Mouse (Mus musculus) spleen, postnatal 0 days (tissue): ENCODE data around the gene Vmn1r8. TPM values are rescaled to one million over a fixed set of nuclear protein-coding genes. Genes with fewer than 3 reads are reported as not detected.

Source experiments
- polyA plus RNA-seq: library from polyadenylated mRNA; unstranded; fragments of >200 nt; fragmentation: Nextera tagmentation; extraction: Ambion mirVana; gene quantifications from 2 replicates; pipeline ENCODE4 v1.2.1, GENCODE M21; 2015

Vmn1r8 gene
- polyA plus RNA-seq = not detected in 2 replicates

GRCm38 (mm10) chr6:57031984-57032383, at the start of gene Vmn1r8:
TSS of gene Vmn1r8 (plus strand) at chr6:57032284.

GRCm38 (mm10) chr6:56996943-56997342, 35.1 kb upstream of the Vmn1r8 start, which contains the start of gene Vmn1r6:
TSS of gene Vmn1r6 (plus strand) at chr6:56997243.

GRCm38 (mm10) chr6:57025224-57025623, 6.9 kb upstream of the Vmn1r8 start, which contains the start of gene Vmn1r7:
TSS of gene Vmn1r7 (minus strand) at chr6:57025324.

GRCm38 (mm10) chr6:57066487-57066886, 34.4 kb downstream of the Vmn1r8 start, which contains the start of gene Vmn1r9:
TSS of gene Vmn1r9 (plus strand) at chr6:57066787.

Other genes with a start within 250 kb of the Vmn1r8 start
- gene Kbtbd2, start 234.5 kb upstream of the Vmn1r8 start, polyA plus RNA-seq = 15.0 and 15.1 TPM in 2 replicates
- gene Fkbp9, start 200.2 kb upstream of the Vmn1r8 start, polyA plus RNA-seq = 27.9 and 33.6 TPM in 2 replicates
- gene Nt5c3, start 108.4 kb upstream of the Vmn1r8 start, polyA plus RNA-seq = 214 and 265 TPM in 2 replicates
- 0.38 and 0.41 TPM in 2 replicates for gene Vmn1r4, start 108.3 kb upstream of the Vmn1r8 start, polyA plus RNA-seq
- 0.05 TPM in 1 of 2 replicates, not detected in the other for gene Vmn1r5, start 62.0 kb upstream of the Vmn1r8 start, polyA plus RNA-seq
- not detected in 2 replicates for gene Vmn1r6, start 35.0 kb upstream of the Vmn1r8 start, polyA plus RNA-seq
- not detected in 2 replicates for gene Vmn1r7, start 7.0 kb upstream of the Vmn1r8 start, polyA plus RNA-seq
- gene Vmn1r9, start 34.5 kb downstream of the Vmn1r8 start, polyA plus RNA-seq = 0.02 TPM in 1 of 2 replicates, not detected in the other
- gene Vmn1r10, start 77.2 kb downstream of the Vmn1r8 start, polyA plus RNA-seq = not detected in 2 replicates
- gene Vmn1r11, start 101.2 kb downstream of the Vmn1r8 start, polyA plus RNA-seq = not detected in 2 replicates
- gene Vmn1r12, start 124.6 kb downstream of the Vmn1r8 start, polyA plus RNA-seq = not detected in 2 replicates
- gene Vmn1r13, start 171.0 kb downstream of the Vmn1r8 start, polyA plus RNA-seq = not detected in 2 replicates
- gene Vmn1r14, start 199.4 kb downstream of the Vmn1r8 start, polyA plus RNA-seq = not detected in 2 replicates
- not detected in 2 replicates for gene Vmn1r15, start 225.7 kb downstream of the Vmn1r8 start, polyA plus RNA-seq